Comparison of ENCODE assay signal across 13 mouse cellular contexts in the genomic region with DNA sequence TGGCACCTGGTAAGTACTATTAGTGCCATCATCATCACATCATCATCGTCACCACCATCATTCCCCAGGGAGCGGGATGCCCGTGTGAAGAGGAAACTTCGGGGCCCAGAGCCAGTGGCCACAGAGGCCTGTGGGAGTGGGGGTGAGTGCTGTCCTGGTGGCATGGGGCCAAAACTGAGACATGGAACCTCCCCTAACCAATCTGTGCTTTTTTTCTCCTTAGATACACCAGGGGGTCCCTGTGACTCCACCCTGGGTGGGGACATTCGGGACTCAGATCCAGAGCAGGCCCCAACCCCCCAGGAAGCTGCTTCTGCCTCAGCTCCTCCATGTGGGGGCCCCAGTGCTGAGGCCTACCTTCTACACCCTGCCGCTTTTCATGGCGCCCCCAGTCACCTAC. TPM values are rescaled to one million over a fixed set of nuclear protein-coding genes. Genes with fewer than 3 reads are reported as not detected.
"Had no signal": no experiment of that assay in that cellular context is flagged by ENCODE, and none has a peak within 500 bp of the region (broad histone marks: within the 10 kb centered on the region; RNA-seq: fewer than 3 reads in every experiment).

No protein-coding gene starts in this region.

- DNase-seq: layer of hippocampus, postnatal 36 days; lung, adult 18-20 months; lung, postnatal 10 days; lung, postnatal 36 days; thymus, postnatal 25 days had no signal

- H3K4me2 ChIP-seq: lung, embryonic 15.5 days; midbrain, embryonic 13.5 days had no signal

- H3K27me3 ChIP-seq: lung, embryonic 15.5 days; megakaryocyte, embryonic 14.5 days; midbrain, embryonic 13.5 days had no signal

- H3K4me3 ChIP-seq: left cerebral cortex, adult 2 months; lung, embryonic 15.5 days; megakaryocyte, embryonic 14.5 days; midbrain, embryonic 10.5 days; midbrain, embryonic 13.5 days had no signal

RNA-seq across cellular contexts. Expression of a gene that starts 13.0 kb away (rescaled TPM):
- total RNA-seq: liver, adult 2 months; monocyte, adult 5-6 weeks had no signal
- polyA plus RNA-seq: limb, embryonic 11.5 days had no signal
